Mouse (Mus musculus): ENCODE data around the gene Srm.

The Srm gene

DNA sequence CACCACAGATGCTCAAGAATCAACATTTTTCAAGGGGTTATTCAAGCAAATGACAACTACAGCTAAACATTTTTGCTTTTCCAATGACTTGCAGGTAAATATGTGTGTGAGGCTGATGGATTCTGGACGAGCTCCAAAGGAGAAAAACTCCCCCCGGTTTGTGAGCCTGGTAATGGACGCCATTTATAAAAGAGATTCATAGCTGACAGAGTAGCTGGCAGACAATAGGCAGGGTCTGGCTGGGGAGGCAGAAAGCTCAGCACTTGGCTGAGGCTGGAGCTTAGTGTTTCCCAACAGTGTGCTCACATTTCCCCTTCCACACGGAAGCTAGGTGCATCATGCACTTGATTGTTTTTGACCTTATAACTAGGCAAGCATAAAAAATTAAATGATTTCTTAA is 21.3 kb downstream of the Srm start:
- TF ChIP-seq GATA4 (IDR thresholded peaks at IDR 0.05; ENCODE audit: insufficient replicate concordance, low read length) = no peak

- TF ChIP-seq GATA4 (IDR thresholded peaks at IDR 0.05; ENCODE audit: insufficient replicate concordance, low read length) = no peak
These were observed 22.4 kb downstream of the Srm start for GRCm38 (mm10) chr4:148613738-148614137.

DNA sequence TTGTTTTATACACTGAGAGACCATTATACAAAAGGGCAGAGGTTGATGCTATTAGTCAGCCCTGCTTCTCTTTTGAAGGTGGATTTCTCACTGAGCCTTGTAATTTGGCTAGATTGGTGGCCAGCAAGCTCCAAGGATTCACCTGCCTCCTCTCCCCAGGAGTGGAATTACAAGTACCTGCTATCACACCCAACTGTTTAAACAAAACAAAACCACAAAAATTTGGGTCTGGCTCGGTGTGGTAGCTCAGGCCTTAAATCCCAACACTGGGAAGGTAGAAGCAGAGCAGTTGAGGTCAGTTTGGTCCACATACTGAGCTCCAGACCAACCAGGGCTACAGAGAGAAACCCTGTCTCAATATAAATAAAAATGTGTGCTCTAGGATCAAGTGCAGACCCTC is 28.5 kb downstream of the Srm start:
- TF ChIP-seq GATA4 (IDR thresholded peaks at IDR 0.05; ENCODE audit: insufficient replicate concordance, low read length) = no peak

DNA sequence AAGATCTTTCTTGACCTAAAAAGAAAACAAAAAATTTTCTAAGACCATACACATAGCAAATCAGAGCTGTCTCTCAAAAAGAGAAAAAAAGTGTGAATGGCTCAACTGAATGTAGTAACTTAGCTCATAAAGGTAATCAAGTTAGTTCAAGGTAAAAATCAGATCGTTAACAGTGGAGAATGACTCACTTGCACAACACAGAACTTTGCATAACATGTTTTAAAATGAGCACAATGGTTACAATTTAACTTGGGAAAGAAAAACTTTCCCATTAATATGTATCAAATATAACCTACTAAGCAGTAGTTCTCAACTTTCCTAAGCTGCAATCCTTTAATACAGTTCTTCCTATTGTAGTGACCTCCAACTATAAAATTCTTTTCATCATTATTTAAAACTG is 29.4 kb downstream of the Srm start:
- TF ChIP-seq GATA4 (IDR thresholded peaks at IDR 0.05; ENCODE audit: insufficient replicate concordance, low read length) = peak; percentile 27; the same call in 1 of the 2 replicates

- no peak for TF ChIP-seq GATA4 (IDR thresholded peaks at IDR 0.05; ENCODE audit: insufficient replicate concordance, low read length)
These were observed 31.2 kb downstream of the Srm start for GRCm38 (mm10) chr4:148622485-148622884.

DNA sequence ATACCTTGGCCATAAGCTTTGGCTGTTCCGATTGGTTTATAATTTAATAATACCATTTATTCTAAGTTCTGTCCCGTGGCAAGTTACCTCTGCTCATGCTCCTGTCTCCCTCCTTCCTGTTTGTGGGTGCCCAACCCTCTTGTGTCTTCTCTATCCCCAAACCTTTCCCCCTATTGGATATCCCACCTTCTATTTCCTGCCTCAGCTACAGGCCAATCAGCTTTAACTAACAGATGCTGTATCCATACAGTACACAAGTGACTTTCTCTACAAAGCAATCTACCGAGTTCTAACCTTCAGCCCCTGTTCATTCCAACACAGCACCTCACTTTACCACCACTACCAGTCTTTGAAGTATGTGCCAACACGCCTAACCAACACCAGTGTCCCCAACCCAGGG is 32.3 kb downstream of the Srm start:
- no peak for TF ChIP-seq GATA4 (IDR thresholded peaks at IDR 0.05; ENCODE audit: insufficient replicate concordance, low read length)

DNA sequence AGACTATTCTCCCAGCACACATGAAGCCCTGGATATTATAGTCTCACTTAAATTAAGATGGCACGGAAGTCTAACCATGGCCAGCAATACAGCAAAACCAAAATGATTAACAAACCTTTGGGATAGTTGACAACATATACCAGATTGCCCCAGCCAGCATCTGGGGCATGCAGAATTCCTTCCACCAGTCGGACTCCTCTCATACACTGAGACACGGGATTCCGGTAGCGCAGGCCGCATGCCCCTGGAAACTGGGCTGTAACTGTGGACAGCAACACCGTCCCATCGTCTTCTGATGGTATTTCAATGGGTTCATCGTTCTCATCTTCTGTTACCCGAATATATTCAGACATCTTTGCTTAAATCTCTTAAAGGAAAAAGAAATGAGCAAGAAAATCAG is 33.7 kb downstream of the Srm start:
- TF ChIP-seq GATA4 (IDR thresholded peaks at IDR 0.05; ENCODE audit: insufficient replicate concordance, low read length) = no peak

DNA sequence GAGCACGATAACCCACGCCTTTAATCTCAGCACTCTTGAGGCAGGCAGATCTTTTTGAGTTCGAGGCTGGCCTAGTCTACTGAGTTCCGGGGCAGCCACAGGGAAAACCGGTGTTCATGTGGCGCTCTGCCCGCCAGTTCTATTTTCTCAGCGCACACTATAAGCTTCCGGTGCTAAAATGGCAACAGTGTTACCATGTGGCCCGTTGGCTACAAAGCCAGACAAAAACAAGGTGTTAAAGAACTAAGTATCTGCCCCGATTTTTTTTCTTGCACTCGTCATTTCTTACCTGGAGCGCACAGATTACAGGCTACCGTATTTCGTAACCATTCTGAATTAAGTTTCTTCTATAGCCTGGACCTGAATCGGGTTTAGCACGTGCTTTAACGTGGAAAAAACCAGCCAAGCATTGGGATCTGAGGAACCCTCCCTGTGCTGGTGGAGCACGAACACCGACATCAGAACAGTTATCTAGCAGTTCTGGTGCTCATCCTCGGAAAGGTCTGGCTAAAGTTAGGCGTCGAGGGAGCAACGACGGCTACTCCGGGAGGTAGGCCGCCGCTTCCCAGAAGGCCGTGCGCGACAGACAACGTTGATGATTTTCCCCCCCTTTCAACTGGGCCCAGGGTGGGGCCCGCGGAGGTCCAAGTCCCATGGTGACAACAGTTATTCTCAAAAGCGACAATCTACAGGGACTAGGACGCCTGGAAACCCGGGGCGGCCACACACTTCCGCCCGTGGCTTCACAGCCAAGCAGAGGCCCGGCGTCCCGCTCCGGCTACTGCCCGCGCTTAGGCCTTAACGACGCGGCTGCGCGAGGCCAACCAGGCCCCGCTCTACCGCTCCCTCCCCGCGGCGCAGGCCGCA is 34.7 kb downstream of the Srm start:
- no peak for TF ChIP-seq GATA4 (IDR thresholded peaks at IDR 0.05; ENCODE audit: insufficient replicate concordance, low read length)

- no peak; the same call in 1 of the 2 replicates for TF ChIP-seq GATA4 (IDR thresholded peaks at IDR 0.05; ENCODE audit: insufficient replicate concordance, low read length)
These were observed 35.4 kb downstream of the Srm start, which contains the start of gene Tardbp for GRCm38 (mm10) chr4:148626623-148627185. Gene Tardbp, minus strand, starts transcription at chr4:148627019.

DNA sequence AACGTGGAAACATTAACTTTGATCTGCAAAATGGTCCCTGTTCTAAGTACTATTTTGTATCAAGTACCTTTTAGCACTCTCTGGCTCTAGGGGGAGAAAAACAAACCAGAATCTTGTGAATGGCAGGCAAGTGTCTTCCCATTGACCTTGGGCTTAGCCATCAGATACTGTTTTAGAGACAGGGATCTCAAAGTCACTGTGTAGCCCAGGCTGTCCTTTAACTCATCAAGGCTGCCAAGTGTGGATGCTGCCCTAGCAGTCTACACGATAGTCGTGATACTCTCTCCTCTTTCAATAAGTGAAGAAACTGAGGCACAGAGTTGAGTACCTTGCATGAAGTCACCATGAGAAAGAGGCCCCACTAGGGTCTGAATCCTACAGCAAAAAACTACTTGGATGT is 35.9 kb downstream of the Srm start:
- no peak for TF ChIP-seq GATA4 (IDR thresholded peaks at IDR 0.05; ENCODE audit: insufficient replicate concordance, low read length)

GRCm38 (mm10) chr4:148632013-148632692 is 40.9 kb downstream of the Srm start:
- no peak for TF ChIP-seq GATA4 (IDR thresholded peaks at IDR 0.05; ENCODE audit: insufficient replicate concordance, low read length)

DNA sequence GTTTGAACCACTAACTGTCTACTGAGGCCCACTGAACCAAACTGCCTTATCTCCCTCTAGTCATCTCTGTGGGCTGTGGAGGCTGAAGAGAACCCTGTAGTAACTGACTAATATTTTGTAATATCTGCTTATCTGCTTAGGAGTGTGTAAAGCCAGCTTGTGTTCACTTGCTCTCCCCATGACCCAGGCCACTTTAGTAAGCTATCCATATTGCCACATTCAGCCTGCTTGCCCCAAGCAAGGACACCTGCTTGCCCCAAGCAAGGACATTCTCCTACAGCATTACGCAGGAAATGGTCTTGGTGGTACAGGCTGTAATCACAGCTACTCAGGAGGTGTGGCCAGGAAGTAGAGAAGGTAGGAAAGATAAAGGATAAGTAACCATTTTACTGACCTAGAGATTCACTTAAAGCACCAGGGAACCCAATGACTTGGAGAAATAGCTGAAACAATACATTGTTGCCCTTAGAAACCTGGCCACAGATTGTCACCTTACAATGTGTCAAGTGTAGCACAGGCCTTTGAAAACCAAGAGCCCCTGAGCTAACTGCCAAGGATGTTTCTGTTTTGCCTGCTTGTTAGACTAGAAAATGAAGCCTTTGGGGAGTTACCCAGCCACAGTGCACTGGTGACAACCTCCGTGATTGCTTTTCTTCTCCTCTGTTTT is 42.2 kb downstream of the Srm start:
- TF ChIP-seq GATA4 (IDR thresholded peaks at IDR 0.05; ENCODE audit: insufficient replicate concordance, low read length) = no peak

DNA sequence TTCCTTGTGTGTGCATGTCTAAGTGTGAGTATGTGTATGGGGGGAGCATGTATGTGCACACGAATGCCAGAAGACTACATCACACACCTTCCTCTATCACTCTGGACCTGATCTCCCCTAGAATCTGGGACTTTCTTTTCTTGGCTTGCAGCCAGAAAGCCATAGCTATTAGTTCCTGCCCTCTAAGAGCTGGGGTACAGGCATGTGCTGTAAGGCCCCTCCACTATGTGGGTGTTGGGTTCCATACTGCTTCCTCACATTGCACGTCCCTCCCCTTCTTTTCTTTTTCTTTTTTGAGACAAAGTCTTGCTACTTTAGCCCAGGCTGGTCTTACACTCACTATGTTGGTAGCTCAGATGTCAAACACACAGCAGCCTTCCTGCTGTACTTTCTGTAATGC is 44.0 kb downstream of the Srm start:
- no peak for TF ChIP-seq GATA4 (IDR thresholded peaks at IDR 0.05; ENCODE audit: insufficient replicate concordance, low read length)

GRCm38 (mm10) chr4:148638302-148638701 is 47.0 kb downstream of the Srm start:
- no peak for TF ChIP-seq GATA4 (IDR thresholded peaks at IDR 0.05; ENCODE audit: insufficient replicate concordance, low read length)

- no peak for TF ChIP-seq GATA4 (IDR thresholded peaks at IDR 0.05; ENCODE audit: insufficient replicate concordance, low read length)
These were observed 48.2 kb downstream of the Srm start for GRCm38 (mm10) chr4:148639455-148639854.
